Mouse (Mus musculus) hindbrain, postnatal 0 days (tissue): ENCODE measurements at regions not wholly inside any gene's neighbourhood (a gene's known extent, or its start where the extent isn't known, plus 50 kb on each side); places are given as distances from the start of the nearest gene placed in this dataset.

Experiments used
- ATAC-seq: fragments of 200-750 bp; cut with Nextera tagmentation; 2 replicates; pipeline ENCODE4 v1.8.0; 2017; ENCODE audit warnings: mild to moderate bottlenecking, moderate TSS enrichment, moderate library complexity
- DNase-seq: peaks from one replicate; pipeline ENCODE4 v3.0.0-alpha.2; 2015; ENCODE audit warnings: low spot score
- H3K27ac ChIP-seq: fragments of 300-500 bp; sonication (generic); 2 replicates; pipeline ENCODE4 v1.5.1; 2014; ENCODE audit warnings: mild to moderate bottlenecking
- H3K27me3 ChIP-seq: fragments of 300-500 bp; sonication (generic); 2 replicates; pipeline ENCODE4 v1.6.1; 2014; ENCODE audit warnings: low read length, mixed read lengths; ENCODE audit not compliant: insufficient read depth
- H3K36me3 ChIP-seq: fragments of 300-500 bp; sonication (generic); 2 replicates; pipeline ENCODE4 v1.6.1; 2014; ENCODE audit warnings: low read length, mixed read lengths; ENCODE audit not compliant: insufficient read depth
- H3K4me1 ChIP-seq: fragments of 300-500 bp; sonication (generic); 2 replicates; pipeline ENCODE4 v1.6.1; 2014; ENCODE audit warnings: antibody characterized with exemption, low read length, mixed read lengths; ENCODE audit not compliant: insufficient read depth
- H3K4me2 ChIP-seq: fragments of 300-500 bp; sonication (generic); 2 replicates; pipeline ENCODE4 v1.6.1; 2014; ENCODE audit warnings: low read depth, mild to moderate bottlenecking, low read length, moderate library complexity, mixed read lengths
- H3K4me3 ChIP-seq: fragments of 300-500 bp; sonication (generic); 2 replicates; pipeline ENCODE4 v1.5.1; 2014; ENCODE audit warnings: low read length
- H3K9ac ChIP-seq: fragments of 300-500 bp; sonication (generic); replicated peaks from 2 replicates; pipeline ENCODE4 v1.6.1; 2014; ENCODE audit warnings: mild to moderate bottlenecking, low read length, moderate library complexity, mixed read lengths
- H3K9me3 ChIP-seq: fragments of 300-500 bp; sonication (generic); 2 replicates; pipeline ENCODE4 v1.6.1; 2016; ENCODE audit warnings: low read length, mixed read lengths
- CTCF ChIP-seq: IDR thresholded peaks from 2 replicates; pipeline ENCODE4 v1.5.1; 2016; ENCODE audit warnings: antibody characterized with exemption, control low read depth, low read depth
- WGBS: fragments of 180-500 bp; shearing (Covaris S2); extraction: QIAGEN DNeasy Blood & Tissue Kit; methylation state at CpG from one replicate; pipeline ENCODE4 v1.1.7; 2014; 5-methylcytosine and 5-hydroxymethylcytosine counted together

DNA sequence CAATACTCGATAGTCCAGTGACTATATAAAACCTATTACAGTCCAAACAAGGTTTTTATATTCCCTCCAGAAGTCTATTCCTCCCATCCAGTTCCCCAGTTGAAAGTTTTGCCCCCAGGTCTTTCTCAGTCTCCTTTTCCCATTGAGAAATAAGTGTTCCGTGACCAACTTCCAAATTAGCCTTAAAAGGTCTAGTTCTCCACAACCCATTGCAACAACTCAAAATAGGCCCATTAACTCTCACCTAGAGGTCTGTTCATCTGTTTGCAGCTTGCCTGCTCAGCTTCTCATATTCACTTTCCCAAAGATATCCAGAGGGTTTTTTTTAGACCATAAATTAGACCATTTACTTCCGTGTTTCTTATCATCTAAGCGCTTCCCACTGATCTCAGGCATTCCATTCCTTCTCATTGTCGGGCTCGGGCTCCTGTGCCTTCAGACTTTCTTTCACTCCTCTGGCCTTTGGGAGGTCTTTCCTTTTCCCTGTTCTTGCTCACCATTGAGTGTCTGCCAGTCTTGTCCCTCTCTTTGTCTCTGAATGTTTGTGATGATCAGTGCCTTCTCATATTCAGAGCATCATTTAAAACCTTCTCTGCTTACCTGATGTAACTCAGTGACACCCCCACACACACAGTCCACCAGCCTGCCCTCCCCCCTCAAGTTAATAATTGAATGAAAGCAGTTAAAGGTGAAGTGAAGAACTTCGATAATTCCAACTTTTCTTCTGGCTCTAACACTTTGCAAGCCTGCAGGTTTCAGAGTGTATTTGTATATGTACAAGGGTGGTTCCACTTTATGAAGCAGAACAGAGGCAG is 97.5 kb upstream of the Lpp start:
- no peaks in the 10 kb centered on the region for H3K9me3 ChIP-seq
- no peak for TF ChIP-seq CTCF
- no peak overlapping the region for H3K4me3 ChIP-seq
- no peak overlapping the region for H3K4me2 ChIP-seq
- WGBS = 81% methylated on average over 7 of the region's 7 CpGs
- H3K4me1 ChIP-seq = no peaks in the 10 kb centered on the region
- H3K9ac ChIP-seq = no peak overlapping the region
- no peak overlapping the region for H3K27ac ChIP-seq
- ATAC-seq (no peak), DNase-seq (no peak)
- H3K27me3 ChIP-seq = no peaks in the 10 kb centered on the region
- no peaks in the 10 kb centered on the region for H3K36me3 ChIP-seq

DNA sequence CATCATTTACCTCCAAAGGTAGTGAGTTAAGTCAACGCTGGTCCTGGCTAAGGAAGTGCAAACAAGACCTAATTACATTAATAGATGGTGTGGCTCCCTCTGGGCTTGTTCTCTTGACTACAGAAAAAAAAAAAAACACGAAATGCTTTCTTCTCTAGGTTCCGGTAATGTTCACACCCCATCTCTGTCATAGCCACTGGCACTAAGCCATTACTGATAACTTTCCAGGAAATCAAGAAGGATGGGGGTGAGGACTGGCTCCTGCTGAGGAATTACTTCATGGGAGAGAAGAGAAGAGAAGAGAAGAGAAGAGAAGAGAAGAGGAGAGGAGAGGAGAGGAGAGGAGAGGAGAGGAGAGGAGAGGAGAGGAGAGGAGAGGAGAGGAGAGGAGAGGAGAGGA is 109.1 kb upstream of the Lpp start:
- TF ChIP-seq CTCF = no peak
- H3K9me3 ChIP-seq = no peaks in the 10 kb centered on the region
- H3K27me3 ChIP-seq = no peaks in the 10 kb centered on the region
- no peak overlapping the region for H3K27ac ChIP-seq
- no peaks in the 10 kb centered on the region for H3K4me1 ChIP-seq
- no peak for ATAC-seq
- H3K36me3 ChIP-seq = no peaks in the 10 kb centered on the region
- 63% methylated on average over 3 of the region's 3 CpGs for WGBS
- no peak overlapping the region for H3K9ac ChIP-seq
- H3K4me3 ChIP-seq = no peak overlapping the region
- DNase-seq = no peak
- no peak overlapping the region for H3K4me2 ChIP-seq

DNA sequence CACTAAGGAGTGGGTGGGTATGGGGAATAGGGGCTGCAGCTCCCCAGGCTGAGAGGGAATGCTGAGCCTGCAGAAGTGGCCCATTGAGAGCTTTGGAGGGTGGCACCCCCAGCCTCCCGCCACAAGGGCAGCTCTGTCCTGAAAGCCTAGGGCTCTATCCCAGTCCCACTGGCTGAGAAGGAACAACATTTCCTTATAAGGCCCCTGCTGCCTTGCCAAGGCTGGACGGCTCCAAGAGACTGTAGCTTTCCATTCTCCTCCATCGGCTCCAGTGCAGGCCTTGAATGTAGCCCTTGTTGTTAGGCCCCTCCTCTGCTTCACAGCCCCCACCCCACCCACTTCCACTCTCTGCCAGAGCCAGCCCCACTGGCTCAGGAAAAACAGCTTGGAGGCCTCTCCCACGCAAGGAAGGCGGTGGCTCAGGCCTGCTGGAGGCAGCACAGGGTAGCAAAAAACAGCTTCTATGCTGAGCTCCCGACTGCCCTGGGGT is 111.1 kb upstream of the Lpp start:
- WGBS = 22% methylated on average over 6 of the region's 6 CpGs
- H3K36me3 ChIP-seq = no peaks in the 10 kb centered on the region
- H3K27ac ChIP-seq = peak overlapping the region; percentile 43

DNA sequence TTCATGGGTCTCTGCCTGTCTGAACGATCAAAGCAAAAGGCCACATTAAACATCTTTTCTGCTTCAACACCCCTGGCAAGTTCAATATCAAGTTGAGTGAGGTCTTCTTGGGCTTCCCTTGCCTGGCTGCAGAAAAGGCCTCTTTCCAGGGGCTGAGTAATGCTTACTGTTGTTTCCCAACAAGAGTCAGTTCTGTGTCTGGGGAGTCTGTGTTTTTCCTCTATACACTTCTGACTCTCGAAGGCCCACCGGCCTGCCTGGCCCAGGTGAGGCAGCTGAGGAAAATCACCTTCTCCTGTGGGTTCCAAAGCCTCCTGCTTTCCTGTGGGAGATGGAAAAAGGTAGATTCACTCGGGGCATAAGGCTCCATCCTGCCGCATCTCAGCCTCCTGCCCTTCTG is 111.7 kb upstream of the Lpp start:
- no peak for TF ChIP-seq CTCF
- Histone ChIP-seq H3K36me3 (no peaks in the 10 kb centered on the region), H3K27ac (peak overlapping the region; percentile 43), H3K27me3 (no peaks in the 10 kb centered on the region), H3K4me3 (no peak overlapping the region), H3K9me3 (no peaks in the 10 kb centered on the region), H3K4me2 (no peak overlapping the region), H3K9ac (no peak overlapping the region), H3K4me1 (no peaks in the 10 kb centered on the region)
- no peak for DNase-seq
- 78% methylated on average over 5 of the region's 5 CpGs for WGBS
- no peak for ATAC-seq

More for the DNA sequence above, 111.1 kb upstream of the Lpp start:
- Histone ChIP-seq H3K27me3 (no peaks in the 10 kb centered on the region), H3K9me3 (no peaks in the 10 kb centered on the region), H3K4me1 (no peaks in the 10 kb centered on the region), H3K4me2 (no peak overlapping the region), H3K9ac (no peak overlapping the region), H3K4me3 (no peak overlapping the region)
- ATAC-seq = peak; percentile 98
- TF ChIP-seq CTCF = peak; percentile 55
- DNase-seq = peak; percentile 81

DNA sequence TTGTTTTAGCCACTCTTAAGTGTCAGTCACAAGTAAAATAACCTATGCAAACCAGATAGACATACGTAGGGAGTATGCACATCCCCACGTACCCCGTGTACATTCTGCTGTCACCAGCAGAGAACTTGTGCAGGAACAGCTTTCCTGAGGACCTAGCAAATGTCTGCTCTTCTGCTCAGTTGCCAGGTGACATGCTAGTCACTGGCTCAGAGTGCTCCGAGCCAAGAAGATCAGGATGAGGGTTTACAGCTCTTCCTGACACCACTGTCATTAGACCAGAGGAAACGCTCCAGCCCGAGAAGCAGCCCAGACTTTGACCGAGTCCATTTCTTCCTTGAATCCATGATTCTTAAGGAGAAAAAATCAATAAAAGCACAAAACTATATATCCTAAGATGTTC is 115.5 kb upstream of the Lpp start:
- H3K27me3 ChIP-seq = no peaks in the 10 kb centered on the region
- H3K4me3 ChIP-seq = no peak overlapping the region
- H3K4me2 ChIP-seq = no peak overlapping the region
- no peaks in the 10 kb centered on the region for H3K36me3 ChIP-seq
- H3K9ac ChIP-seq = no peak overlapping the region
- no peak overlapping the region for H3K27ac ChIP-seq
- TF ChIP-seq CTCF = no peak
- H3K9me3 ChIP-seq = no peaks in the 10 kb centered on the region
- 84% methylated on average over 7 of the region's 7 CpGs for WGBS
- ATAC-seq (no peak), DNase-seq (no peak)
- H3K4me1 ChIP-seq = no peaks in the 10 kb centered on the region

DNA sequence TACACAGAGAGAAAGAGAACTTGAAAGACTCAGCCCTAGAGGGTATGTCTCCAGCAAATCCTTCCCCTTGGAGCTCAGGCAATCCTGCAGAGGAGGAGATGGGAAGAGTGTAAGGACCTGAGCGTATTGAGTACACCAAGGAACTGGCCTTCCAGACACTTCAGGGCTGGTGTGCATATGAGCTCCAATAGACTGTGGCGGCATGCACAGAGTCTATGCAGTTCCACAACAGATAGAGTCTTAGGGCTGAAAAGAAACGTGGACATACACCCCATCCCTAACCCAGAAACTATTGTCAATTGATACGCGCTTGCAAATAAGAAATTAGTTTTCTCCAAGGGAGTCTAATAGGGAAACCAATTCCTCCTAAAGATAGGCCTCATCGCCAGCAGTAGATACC is 130.6 kb upstream of the Lpp start:
- Histone ChIP-seq H3K36me3 (no peaks in the 10 kb centered on the region), H3K4me1 (no peaks in the 10 kb centered on the region), H3K27ac (no peak overlapping the region), H3K4me3 (no peak overlapping the region), H3K9me3 (no peaks in the 10 kb centered on the region), H3K27me3 (no peaks in the 10 kb centered on the region), H3K9ac (no peak overlapping the region), H3K4me2 (no peak overlapping the region)
- ATAC-seq = no peak
- TF ChIP-seq CTCF = no peak
- 89% methylated on average over 6 of the region's 6 CpGs for WGBS
- no peak for DNase-seq

DNA sequence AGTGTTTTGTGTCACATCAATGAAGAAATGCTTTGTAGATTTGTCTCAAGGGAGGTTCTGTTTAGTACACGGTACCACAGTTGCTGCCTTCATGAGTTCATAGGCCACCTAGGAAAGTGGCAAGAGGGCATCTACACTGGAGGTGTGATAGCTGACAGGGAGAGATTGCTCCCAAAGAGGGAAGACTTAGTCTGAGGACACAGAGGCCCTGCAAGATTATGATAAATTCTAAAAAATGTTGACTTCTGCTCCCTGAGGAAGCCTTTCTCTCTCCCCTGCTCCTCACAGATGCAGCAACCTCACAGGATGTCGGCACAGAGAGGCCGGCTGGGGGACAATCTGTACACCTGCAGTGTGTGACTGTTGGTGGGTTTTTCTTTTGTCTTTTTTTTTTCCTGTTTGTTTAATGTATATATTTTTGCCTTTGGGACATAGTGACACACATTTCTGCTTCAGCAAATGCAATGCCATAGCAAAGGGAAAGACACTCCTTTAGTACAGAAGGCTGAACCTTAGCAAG is 133.5 kb upstream of the Lpp start:
- Histone ChIP-seq H3K27me3 (no peaks in the 10 kb centered on the region), H3K4me3 (no peak overlapping the region), H3K4me1 (no peaks in the 10 kb centered on the region), H3K9ac (no peak overlapping the region), H3K36me3 (no peaks in the 10 kb centered on the region), H3K9me3 (no peaks in the 10 kb centered on the region), H3K27ac (no peak overlapping the region), H3K4me2 (no peak overlapping the region)
- no peak for ATAC-seq
- no peak for TF ChIP-seq CTCF
- WGBS = 92% methylated on average over 3 of the region's 3 CpGs
- no peak for DNase-seq
